Mouse (Mus musculus): ENCODE measurements at regions not wholly inside any gene's neighbourhood (a gene's known extent, or its start where the extent isn't known, plus 50 kb on each side); places are given as distances from the start of the nearest gene placed in this dataset.
A peak's percentile ranks its signal among the peaks of the same experiment; 100 is the strongest.

GRCm38 (mm10) chr2:56083226-56083625 is 647.5 kb downstream of the Kcnj3 start:
- no peak for DNase-seq

GRCm38 (mm10) chr2:56109531-56109930 is 673.8 kb downstream of the Kcnj3 start:
- no peak for DNase-seq

- DNase-seq = no peak
These were observed 674.2 kb downstream of the Kcnj3 start for GRCm38 (mm10) chr2:56109975-56110374.

- no peak for DNase-seq
These were observed 678.7 kb downstream of the Kcnj3 start for GRCm38 (mm10) chr2:56114469-56114868.

GRCm38 (mm10) chr2:56119368-56119767 is 683.6 kb downstream of the Kcnj3 start:
- peak; percentile 3 for DNase-seq

GRCm38 (mm10) chr2:56147107-56147615 is 711.4 kb downstream of the Kcnj3 start:
- DNase-seq = no peak

GRCm38 (mm10) chr2:56196449-56196848 is 760.7 kb downstream of the Kcnj3 start:
- no peak for DNase-seq

- no peak for DNase-seq
These were observed 791.7 kb downstream of the Kcnj3 start for GRCm38 (mm10) chr2:56227476-56227875.

- DNase-seq = peak; percentile 52
These were observed 797.3 kb downstream of the Kcnj3 start for GRCm38 (mm10) chr2:56233042-56233441.

- no peak for DNase-seq
These were observed 821.5 kb downstream of the Kcnj3 start for GRCm38 (mm10) chr2:56257044-56257954.

- DNase-seq = no peak
These were observed 818.9 kb downstream of the Nr4a2 start for GRCm38 (mm10) chr2:56304920-56305319.

GRCm38 (mm10) chr2:56321692-56322091 is 802.1 kb downstream of the Nr4a2 start:
- no peak for DNase-seq

- no peak for DNase-seq
These were observed 801.3 kb downstream of the Nr4a2 start for GRCm38 (mm10) chr2:56322508-56322907.

GRCm38 (mm10) chr2:56335974-56336373 is 787.8 kb downstream of the Nr4a2 start:
- no peak for DNase-seq

GRCm38 (mm10) chr2:56364065-56364464 is 759.7 kb downstream of the Nr4a2 start:
- no peak for DNase-seq

All from cerebellum, adult 9-11 months (tissue).